Mouse (Mus musculus) G1E (cell line): ENCODE data around the gene Hist2h2bb. TPM values are rescaled to one million over a fixed set of nuclear protein-coding genes. Genes with fewer than 3 reads are reported as not detected.
"Not testable (repeated sequence)": the region's sequence is repeated elsewhere in the genome, so short reads cannot be mapped to it uniquely, and the experiment has no call there.

Experiments used
- ATAC-seq: 2 replicates; pipeline ENCODE4 v1.8.0; 2016; ENCODE audit warnings: mild to moderate bottlenecking; ENCODE audit not compliant: insufficient number of reproducible peaks, poor library complexity, low FRiP score, severe bottlenecking; ENCODE audit errors: extremely low read depth
- DNase-seq: peaks from one replicate; pipeline ENCODE4 v3.0.0; 2012; ENCODE audit warnings: low spot score
- H3K27me3 ChIP-seq: 2 replicates; pipeline ENCODE4 v1.6.1; 2012; ENCODE audit warnings: mild to moderate bottlenecking, low read length, inconsistent platforms; ENCODE audit not compliant: insufficient read depth
- H3K36me3 ChIP-seq: replicated peaks from 2 replicates; pipeline ENCODE3; 2012; ENCODE audit warnings: mild to moderate bottlenecking, inconsistent platforms
- H3K4me1 ChIP-seq: 2 replicates; pipeline ENCODE4 v1.6.1; 2012; ENCODE audit warnings: low read depth, low read length, inconsistent platforms, mixed read lengths; ENCODE audit not compliant: insufficient read depth
- H3K4me3 ChIP-seq: 2 replicates; pipeline ENCODE4 v1.5.1; 2012; ENCODE audit warnings: low read depth, mild to moderate bottlenecking, inconsistent platforms, low read length, moderate library complexity, mixed read lengths
- H3K9me3 ChIP-seq: replicated peaks from 2 replicates; pipeline ENCODE4 v1.6.1; 2012; ENCODE audit warnings: inconsistent platforms
- CTCF ChIP-seq: IDR thresholded peaks from 2 replicates; pipeline ENCODE4 v1.5.1; 2012; ENCODE audit warnings: low read depth, low read length, inconsistent platforms, mixed read lengths
- GATA1 ChIP-seq: IDR thresholded peaks from 2 replicates; pipeline ENCODE4 v1.6.1; 2012; ENCODE audit warnings: borderline replicate concordance, low read length, inconsistent platforms, mixed read lengths
- GATA2 ChIP-seq: IDR thresholded peaks from 2 replicates; pipeline ENCODE4 v1.6.1; 2012; ENCODE audit warnings: low read depth, low read length, inconsistent platforms, borderline replicate concordance
- POLR2AphosphoS5 ChIP-seq: IDR thresholded peaks from 2 replicates; pipeline ENCODE4 v1.6.1; 2012; ENCODE audit warnings: low read depth, low read length, inconsistent platforms; ENCODE audit not compliant: insufficient replicate concordance
- TAL1 ChIP-seq: conservative IDR thresholded peaks from 2 replicates; pipeline ENCODE4 v1.6.1; 2012; ENCODE audit warnings: low read depth, low read length, inconsistent platforms, mixed read lengths
- polyA plus RNA-seq: library from polyadenylated mRNA; stranded (reverse); fragments of >175 nt; gene quantifications from 2 replicates; pipeline ENCODE4 v1.2.3, GENCODE M21; 2012
- total RNA-seq, 2 experiments: library from RNA; stranded (forward) in 1 of 2; stranded (reverse) in 1 of 2; fragments of 200-1000 nt in 1 of 2; fragments of >200 nt in 1 of 2; fragmentation: Nextera tagmentation in 1 of 2; gene quantifications; 2 replicates each; pipeline ENCODE4 v1.2.3; 2014 to 2017

Gene Hist2h2bb
- total and polyA plus RNA-seq, 3 experiments: 0.29 to 8,372 (median 2,071) TPM

- TF ChIP-seq GATA1: no peak
- ATAC-seq: no peak
- H3K36me3 ChIP-seq: no peaks in the 10 kb centered on the region
- no peak overlapping the region for H3K4me3 ChIP-seq
- H3K27me3 ChIP-seq: peaks cover 12% of the 10 kb centered on the region
- H3K9me3 ChIP-seq: peaks cover 4% of the 10 kb centered on the region; the same call in 1 of the 2 replicates
- no peak for DNase-seq
- H3K4me1 ChIP-seq: peaks cover 10% of the 10 kb centered on the region
Measured at GRCm38 (mm10) chr3:96289201-96289600, 19.6 kb downstream of the Hist2h2bb start.

GRCm38 (mm10) chr3:96290727-96291126, 21.2 kb downstream of the Hist2h2bb start:
- not testable (repeated sequence) for H3K9me3 ChIP-seq, H3K4me3 ChIP-seq, DNase-seq, ATAC-seq, H3K4me1 ChIP-seq, H3K27me3 ChIP-seq, H3K36me3 ChIP-seq

- Histone ChIP-seq H3K27me3 (peaks cover 9% of the 10 kb centered on the region; the same call in 1 of the 2 replicates), H3K4me1 (peaks cover 10% of the 10 kb centered on the region), H3K36me3 (no peaks in the 10 kb centered on the region), H3K4me3 (no peak overlapping the region), H3K9me3 (no peaks in the 10 kb centered on the region)
- ATAC-seq: no peak
- TF ChIP-seq CTCF (no peak), TAL1 (no peak), POLR2AphosphoS5 (no peak), GATA1 (no peak)
- no peak for DNase-seq
Measured at GRCm38 (mm10) chr3:96292641-96293040, 23.1 kb downstream of the Hist2h2bb start.

DNA sequence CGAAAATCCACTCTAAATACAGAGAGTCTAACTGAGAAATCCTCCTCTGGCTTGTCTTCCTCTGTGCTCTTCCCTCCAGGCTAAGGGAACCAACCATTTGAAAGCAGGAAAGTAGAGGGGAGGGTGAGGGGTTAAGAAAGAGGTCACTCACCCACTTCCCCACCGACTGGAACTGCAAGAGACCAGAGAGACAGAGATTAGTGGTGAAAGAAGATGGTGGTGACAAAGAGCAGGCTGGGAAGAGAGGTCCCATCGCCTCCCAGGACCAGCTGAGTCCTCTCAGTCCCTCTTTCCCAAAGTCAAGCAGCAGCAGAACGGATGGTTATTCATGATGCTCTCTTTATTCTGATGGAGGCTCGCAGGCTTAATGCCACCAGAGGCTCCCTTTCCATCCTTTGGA, 23.8 kb downstream of the Hist2h2bb start:
- H3K9me3 ChIP-seq: no peaks in the 10 kb centered on the region
- H3K4me3 ChIP-seq: no peak overlapping the region
- DNase-seq (no peak), ATAC-seq (no peak)
- peaks cover 9% of the 10 kb centered on the region; the same call in 1 of the 2 replicates for H3K27me3 ChIP-seq
- H3K4me1 ChIP-seq: peaks cover 10% of the 10 kb centered on the region
- H3K36me3 ChIP-seq: no peaks in the 10 kb centered on the region
- no peak for TF ChIP-seq GATA2
- TF ChIP-seq POLR2AphosphoS5: no peak
- TF ChIP-seq CTCF: no peak
- no peak for TF ChIP-seq GATA1
- no peak for TF ChIP-seq TAL1

GRCm38 (mm10) chr3:96293787-96294186, 24.2 kb downstream of the Hist2h2bb start, which contains the start of gene Fcgr1:
Gene Fcgr1 (minus strand): TSS chr3:96293969.
- DNase-seq: no peak

DNA sequence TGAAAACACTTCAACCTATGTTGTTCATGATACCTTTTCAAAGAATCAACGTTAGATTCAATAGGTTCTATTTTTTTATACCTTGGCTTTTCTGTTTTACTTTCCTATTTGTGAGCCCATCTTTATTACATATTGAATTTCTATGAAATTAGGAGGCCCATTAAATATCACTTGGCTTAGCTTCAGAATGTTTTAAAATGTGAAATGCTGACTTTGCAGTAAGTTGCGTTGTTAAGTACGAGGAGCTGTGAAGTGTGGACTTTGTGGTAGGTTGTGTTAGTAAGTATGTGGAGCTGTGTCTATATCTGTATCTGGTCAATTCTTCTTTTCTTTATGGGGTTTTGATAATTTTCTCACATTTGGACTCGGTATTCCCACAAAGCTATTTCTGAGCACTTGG, 28.8 kb downstream of the Hist2h2bb start:
- TF ChIP-seq POLR2AphosphoS5 (no peak), GATA1 (no peak), CTCF (no peak), GATA2 (no peak), TAL1 (no peak)
- Histone ChIP-seq H3K36me3 (no peaks in the 10 kb centered on the region), H3K4me1 (peaks cover 8% of the 10 kb centered on the region), H3K27me3 (peaks cover 8% of the 10 kb centered on the region; the same call in 1 of the 2 replicates), H3K9me3 (no peaks in the 10 kb centered on the region), H3K4me3 (no peak overlapping the region)
- DNase-seq (no peak), ATAC-seq (no peak)

More at GRCm38 (mm10) chr3:96293787-96294186, 24.2 kb downstream of the Hist2h2bb start, which contains the start of gene Fcgr1:
- H3K4me3 ChIP-seq: no peak within 1 kb of the TSS
- no peaks in the 10 kb centered on the region for H3K36me3 ChIP-seq
- no peak for TF ChIP-seq GATA2
- peaks cover 9% of the 10 kb centered on the region; the same call in 1 of the 2 replicates for H3K27me3 ChIP-seq
- H3K9me3 ChIP-seq: no peaks in the 10 kb centered on the region
- peak; percentile 57 for ATAC-seq
- H3K4me1 ChIP-seq: peaks cover 10% of the 10 kb centered on the region

GRCm38 (mm10) chr3:96299562-96299961, 30.0 kb downstream of the Hist2h2bb start:
- TF ChIP-seq GATA2: no peak
- no peak for TF ChIP-seq POLR2AphosphoS5
- TF ChIP-seq CTCF: no peak
- TF ChIP-seq TAL1: no peak
- Histone ChIP-seq H3K4me1 (no peaks in the 10 kb centered on the region), H3K27me3 (0 out of 2 replicates have a peak, but pooled peaks cover 3% of the 10 kb centered on the region), H3K4me3 (no peak overlapping the region), H3K9me3 (no peaks in the 10 kb centered on the region), H3K36me3 (no peaks in the 10 kb centered on the region)
- ATAC-seq (no peak), DNase-seq (no peak)
